Mouse (Mus musculus): ENCODE results near the gene Ankzf1. TPM values are rescaled to one million over a fixed set of nuclear protein-coding genes. Genes with fewer than 3 reads are reported as not detected.
"Not testable (repeated sequence)": the region's sequence is repeated elsewhere in the genome, so short reads cannot be mapped to it uniquely, and the experiment has no call there.

Gene Ankzf1
- polyA plus RNA-seq, 1 experiment from 2014 or later: 26.8 TPM

- H3K27ac ChIP-seq: no peak overlapping the region
- H3K9ac ChIP-seq: no peak overlapping the region
- H3K4me2 ChIP-seq: no peak overlapping the region
- peaks cover 12% of the 10 kb centered on the region for H3K4me1 ChIP-seq
- H3K4me3 ChIP-seq (replicated peaks): no peak overlapping the region
- no peaks in the 10 kb centered on the region for H3K9me3 ChIP-seq (replicated peaks)
- 79% methylated on average over 4 of the region's 4 CpGs for WGBS
- H3K36me3 ChIP-seq: no peaks in the 10 kb centered on the region
- ATAC-seq (replicated peaks; ENCODE audit: low FRiP score): no peak
- H3K27me3 ChIP-seq: peaks cover 6% of the 10 kb centered on the region; the same call in 1 of the 2 replicates
These were observed 39.3 kb downstream of the Ankzf1 start for GRCm38 (mm10) chr1:75231224-75231623.

GRCm38 (mm10) chr1:75231664-75232152 is 39.8 kb downstream of the Ankzf1 start, which contains the start of gene A630095N17Rik:
Gene A630095N17Rik, minus strand, starts transcription at chr1:75232102.
- Histone ChIP-seq H3K4me1 (peaks cover 14% of the 10 kb centered on the region), H3K4me2 (no peak within 1 kb of the TSS), H3K9ac (no peak within 1 kb of the TSS), H3K4me3 (replicated peaks) (no peak within 1 kb of the TSS), H3K36me3 (no peaks in the 10 kb centered on the region), H3K9me3 (replicated peaks) (no peaks in the 10 kb centered on the region), H3K27me3 (peaks cover 6% of the 10 kb centered on the region; the same call in 1 of the 2 replicates), H3K27ac (no peak within 1 kb of the TSS)
- no peak for ATAC-seq (replicated peaks; ENCODE audit: low FRiP score)
- WGBS: 80% methylated on average over 5 of the region's 5 CpGs

GRCm38 (mm10) chr1:75232489-75232888 is 40.5 kb downstream of the Ankzf1 start:
- H3K9ac ChIP-seq; H3K27ac ChIP-seq; H3K4me3 ChIP-seq (replicated peaks); H3K9me3 ChIP-seq (replicated peaks); ATAC-seq (replicated peaks; ENCODE audit: low FRiP score); H3K27me3 ChIP-seq; H3K36me3 ChIP-seq; H3K4me2 ChIP-seq: not testable (repeated sequence)
- WGBS: 65% methylated on average over 4 of the region's 4 CpGs
- H3K4me1 ChIP-seq: peaks cover 21% of the 10 kb centered on the region

DNA sequence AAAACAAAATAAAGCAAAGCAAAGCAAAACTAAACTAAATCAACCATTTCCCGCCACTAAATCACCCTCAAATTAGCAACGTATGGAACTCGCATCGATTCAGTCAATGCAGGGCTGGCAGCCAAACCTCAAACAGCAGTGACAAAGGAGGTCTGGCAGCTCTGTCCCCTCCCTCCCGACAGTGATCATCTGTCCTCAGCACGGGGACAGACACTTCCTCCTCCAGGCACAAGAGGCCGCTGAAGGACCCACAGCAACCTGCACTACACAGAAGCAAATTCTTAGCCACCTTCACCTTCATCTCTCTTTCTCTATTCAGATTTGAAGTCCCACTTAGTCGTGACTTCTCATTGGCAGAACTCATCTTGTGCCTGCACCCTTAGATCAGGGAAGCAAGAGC is 42.7 kb downstream of the Ankzf1 start:
- Histone ChIP-seq H3K9ac (no peak overlapping the region), H3K36me3 (peaks cover 9% of the 10 kb centered on the region), H3K4me1 (peaks cover 23% of the 10 kb centered on the region), H3K27me3 (peaks cover 6% of the 10 kb centered on the region; the same call in 1 of the 2 replicates), H3K4me2 (no peak overlapping the region), H3K27ac (no peak overlapping the region), H3K4me3 (replicated peaks) (no peak overlapping the region), H3K9me3 (replicated peaks) (no peaks in the 10 kb centered on the region)
- ATAC-seq (replicated peaks; ENCODE audit: low FRiP score): no peak
- WGBS: under 1% methylated on average over 8 of the region's 8 CpGs

- peaks cover 27% of the 10 kb centered on the region for H3K36me3 ChIP-seq
- H3K4me2 ChIP-seq: peak within 1 kb of the TSS; percentile 95
- WGBS: under 1% methylated on average over 62 of the region's 64 CpGs
- peak within 1 kb of the TSS; percentile 84 for H3K9ac ChIP-seq
- H3K27me3 ChIP-seq: peaks cover 6% of the 10 kb centered on the region; the same call in 1 of the 2 replicates
- peaks cover 23% of the 10 kb centered on the region for H3K4me1 ChIP-seq
- peak within 1 kb of the TSS; percentile 67 for H3K4me3 ChIP-seq (replicated peaks)
- peak within 1 kb of the TSS; percentile 81 for H3K27ac ChIP-seq
- ATAC-seq (replicated peaks; ENCODE audit: low FRiP score): peak; percentile 95
- no peaks in the 10 kb centered on the region for H3K9me3 ChIP-seq (replicated peaks)
These were observed 44.4 kb downstream of the Ankzf1 start, which contains the start of gene Dnajb2 for GRCm38 (mm10) chr1:75236117-75237050. Gene Dnajb2, plus strand, starts transcription at chr1:75236406.

- ATAC-seq (replicated peaks; ENCODE audit: low FRiP score): no peak
- no peaks in the 10 kb centered on the region for H3K9me3 ChIP-seq (replicated peaks)
- no peak overlapping the region for H3K9ac ChIP-seq
- H3K36me3 ChIP-seq: peaks cover 50% of the 10 kb centered on the region
- no peak overlapping the region for H3K4me3 ChIP-seq (replicated peaks)
- H3K27ac ChIP-seq: no peak overlapping the region
- H3K27me3 ChIP-seq: no peaks in the 10 kb centered on the region
- H3K4me1 ChIP-seq: peaks cover 19% of the 10 kb centered on the region
- 87% methylated on average over 10 of the region's 10 CpGs for WGBS
- H3K4me2 ChIP-seq: no peak overlapping the region
These were observed 47.6 kb downstream of the Ankzf1 start for GRCm38 (mm10) chr1:75239591-75239990.

DNA sequence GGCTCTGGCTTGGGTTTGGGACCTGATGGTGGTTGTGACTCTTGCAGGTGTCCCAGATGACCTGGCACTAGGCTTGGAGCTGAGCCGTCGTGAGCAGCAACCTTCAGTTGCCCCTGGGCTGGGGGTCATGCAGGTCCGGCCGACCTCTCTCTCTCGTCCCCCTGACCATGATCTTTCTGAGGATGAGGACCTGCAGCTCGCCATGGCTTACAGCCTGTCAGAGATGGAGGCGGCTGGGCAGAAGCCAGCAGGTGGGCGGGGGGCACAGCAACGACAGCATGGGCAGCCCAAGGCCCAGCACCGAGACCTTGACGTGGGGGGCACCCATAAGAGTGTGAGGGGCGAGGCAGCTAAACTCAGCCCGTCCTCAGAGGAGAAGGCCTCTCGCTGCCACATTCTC is 51.5 kb downstream of the Ankzf1 start:
- H3K4me1 ChIP-seq: peaks cover 13% of the 10 kb centered on the region
- H3K27ac ChIP-seq: no peak overlapping the region
- no peak overlapping the region for H3K4me2 ChIP-seq
- no peaks in the 10 kb centered on the region for H3K9me3 ChIP-seq (replicated peaks)
- no peaks in the 10 kb centered on the region for H3K27me3 ChIP-seq
- peaks cover 50% of the 10 kb centered on the region for H3K36me3 ChIP-seq
- 90% methylated on average over 14 of the region's 14 CpGs for WGBS
- H3K9ac ChIP-seq: no peak overlapping the region
- ATAC-seq (replicated peaks; ENCODE audit: low FRiP score): no peak
- H3K4me3 ChIP-seq (replicated peaks): no peak overlapping the region

GRCm38 (mm10) chr1:75244175-75244826 is 52.4 kb downstream of the Ankzf1 start:
- WGBS: 90% methylated on average over 12 of the region's 12 CpGs
- ATAC-seq (replicated peaks; ENCODE audit: low FRiP score): peak; percentile 10; the same call in 1 of the 2 replicates

DNA sequence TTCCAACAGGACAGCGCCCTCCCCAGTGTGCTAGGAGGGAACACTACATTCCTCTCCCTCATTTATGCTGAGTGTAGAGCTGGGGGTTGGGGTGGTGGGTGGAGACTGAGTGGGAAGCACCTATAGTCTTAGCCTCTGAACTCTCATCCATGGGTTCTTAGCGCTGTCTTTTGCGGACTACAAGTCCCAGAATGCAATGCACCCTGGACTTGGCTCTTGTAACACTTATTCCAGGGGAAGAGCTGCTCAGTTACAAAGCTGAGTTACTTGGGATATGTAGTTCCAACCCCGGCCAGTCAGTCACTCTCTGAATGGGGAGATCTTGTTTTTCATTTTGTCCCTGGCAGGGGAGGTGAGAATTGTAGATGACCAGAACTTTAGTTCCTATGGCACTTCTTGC is 52.9 kb downstream of the Ankzf1 start:
- Histone ChIP-seq H3K4me2 (no peak overlapping the region), H3K27me3 (no peaks in the 10 kb centered on the region), H3K4me1 (peaks cover 15% of the 10 kb centered on the region), H3K27ac (no peak overlapping the region), H3K9ac (no peak overlapping the region), H3K4me3 (replicated peaks) (no peak overlapping the region), H3K9me3 (replicated peaks) (no peaks in the 10 kb centered on the region), H3K36me3 (peaks cover 39% of the 10 kb centered on the region)
- WGBS: 22% methylated on average over 4 of the region's 4 CpGs
- peak; percentile 61 for ATAC-seq (replicated peaks; ENCODE audit: low FRiP score)

More at GRCm38 (mm10) chr1:75244175-75244826, 52.4 kb downstream of the Ankzf1 start:
- Histone ChIP-seq H3K27ac (no peak overlapping the region), H3K27me3 (no peaks in the 10 kb centered on the region), H3K4me2 (no peak overlapping the region), H3K9ac (no peak overlapping the region), H3K4me1 (peaks cover 15% of the 10 kb centered on the region), H3K4me3 (replicated peaks) (no peak overlapping the region), H3K36me3 (peaks cover 44% of the 10 kb centered on the region), H3K9me3 (replicated peaks) (no peaks in the 10 kb centered on the region)

DNA sequence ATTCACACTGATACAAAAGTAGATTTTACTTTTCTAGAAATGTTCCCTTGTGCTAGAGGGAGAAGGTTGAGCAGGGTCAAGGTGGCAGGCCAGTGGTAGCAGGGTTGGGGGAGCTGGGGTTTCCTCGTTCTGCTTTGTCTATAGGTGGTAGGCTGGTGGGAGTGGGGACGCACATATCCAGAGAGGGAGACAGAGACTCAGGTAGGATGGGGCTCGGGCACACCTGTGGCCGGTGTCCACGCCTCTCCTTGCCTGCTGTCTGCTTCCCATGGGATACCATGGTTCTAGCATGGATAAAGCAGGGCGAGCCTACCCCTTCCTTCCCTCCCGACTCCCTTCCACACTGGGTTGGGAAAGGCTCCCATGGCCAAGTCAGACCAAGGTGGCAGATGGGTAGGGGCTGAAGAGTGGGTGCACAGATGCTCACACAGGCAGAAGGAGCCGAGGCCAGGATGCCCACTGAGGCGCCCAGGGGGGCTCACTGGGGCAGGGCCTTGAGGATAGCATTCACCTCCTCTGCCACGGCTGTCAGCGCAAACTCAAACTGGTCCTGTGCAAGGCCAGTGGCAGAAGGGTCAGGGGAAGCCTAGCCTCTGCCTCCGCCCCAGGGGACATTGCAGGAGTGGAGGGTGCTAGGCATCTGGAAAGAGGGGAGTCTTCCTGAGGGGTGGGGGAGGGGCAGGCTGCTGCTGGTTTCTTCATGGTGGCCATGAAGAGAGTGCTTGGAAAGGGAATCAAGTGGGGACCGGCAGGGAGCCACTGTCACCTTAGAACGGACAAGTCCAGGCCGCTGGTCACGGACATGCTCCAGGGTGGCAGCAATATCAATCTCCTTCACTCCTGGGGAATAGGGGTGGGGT is 55.4 kb downstream of the Ankzf1 start:
- H3K27ac ChIP-seq: 0 out of 2 replicates have a peak overlapping the region, but pooled peaks have one; percentile 60

More for the DNA sequence above, 55.4 kb downstream of the Ankzf1 start:
- WGBS: 77% methylated on average over 16 of the region's 16 CpGs
- no peak for ATAC-seq (replicated peaks; ENCODE audit: low FRiP score)
- peaks cover 26% of the 10 kb centered on the region for H3K4me1 ChIP-seq
- no peak overlapping the region for H3K4me2 ChIP-seq
- peak overlapping the region; percentile 26; the same call in 1 of the 2 replicates for H3K9ac ChIP-seq
- peaks cover 2% of the 10 kb centered on the region; the same call in 1 of the 2 replicates for H3K27me3 ChIP-seq
- H3K4me3 ChIP-seq (replicated peaks): no peak overlapping the region
- H3K9me3 ChIP-seq (replicated peaks): no peaks in the 10 kb centered on the region
- peaks cover 15% of the 10 kb centered on the region; the same call in 1 of the 2 replicates for H3K36me3 ChIP-seq
